Mouse (Mus musculus): Measurements from ENCODE around the gene Htr1d.

- TF ChIP-seq CTCF (IDR thresholded peaks at IDR 0.05; ENCODE audit: insufficient read depth, low read depth, low read length) = no peak
- TF ChIP-seq POLR2A (IDR thresholded peaks at IDR 0.05; ENCODE audit: insufficient read depth, low read depth, low read length) = no peak
Measured at GRCm38 (mm10) chr4:136441354-136442043, 18.2 kb downstream of the Htr1d start.

All from olfactory bulb, adult 2 months (tissue).